Mouse (Mus musculus): Measurements from ENCODE around the gene Susd5.

Gene Susd5

GRCm38 (mm10) chr9:114057090-114057796 lies at the start of gene Susd5:
Gene Susd5 (plus strand): TSS chr9:114057140.
- no peak for DNase-seq (ENCODE audit: extremely low read depth, low read depth, low spot score)

- no peak for DNase-seq (ENCODE audit: extremely low read depth, low read depth, low spot score)
Measured at GRCm38 (mm10) chr9:114007850-114008350, 49.0 kb upstream of the Susd5 start.

- DNase-seq (ENCODE audit: extremely low read depth, low read depth, low spot score) = no peak
Measured at GRCm38 (mm10) chr9:114009526-114009925, 47.4 kb upstream of the Susd5 start.

- no peak for DNase-seq (ENCODE audit: extremely low read depth, low read depth, low spot score)
Measured at GRCm38 (mm10) chr9:114011203-114011602, 45.7 kb upstream of the Susd5 start.

GRCm38 (mm10) chr9:114014034-114014433 lies 42.9 kb upstream of the Susd5 start:
- DNase-seq (ENCODE audit: extremely low read depth, low read depth, low spot score) = no peak

GRCm38 (mm10) chr9:114015724-114016123 lies 41.2 kb upstream of the Susd5 start:
- no peak for DNase-seq (ENCODE audit: extremely low read depth, low read depth, low spot score)

GRCm38 (mm10) chr9:114016402-114016801 lies 40.5 kb upstream of the Susd5 start:
- DNase-seq (ENCODE audit: extremely low read depth, low read depth, low spot score) = no peak

- no peak for DNase-seq (ENCODE audit: extremely low read depth, low read depth, low spot score)
Measured at GRCm38 (mm10) chr9:114019012-114019762, 37.8 kb upstream of the Susd5 start.

GRCm38 (mm10) chr9:114022141-114022540 lies 34.8 kb upstream of the Susd5 start:
- DNase-seq (ENCODE audit: extremely low read depth, low read depth, low spot score) = no peak

- DNase-seq (ENCODE audit: extremely low read depth, low read depth, low spot score) = no peak
Measured at GRCm38 (mm10) chr9:114025182-114025581, 31.8 kb upstream of the Susd5 start.

GRCm38 (mm10) chr9:114025846-114026245 lies 31.1 kb upstream of the Susd5 start:
- no peak for DNase-seq (ENCODE audit: extremely low read depth, low read depth, low spot score)

- no peak for DNase-seq (ENCODE audit: extremely low read depth, low read depth, low spot score)
Measured at GRCm38 (mm10) chr9:114026261-114026934, 30.5 kb upstream of the Susd5 start.

GRCm38 (mm10) chr9:114040945-114041344 lies 16.0 kb upstream of the Susd5 start:
- no peak for DNase-seq (ENCODE audit: extremely low read depth, low read depth, low spot score)

- DNase-seq (ENCODE audit: extremely low read depth, low read depth, low spot score) = no peak
Measured at GRCm38 (mm10) chr9:114042490-114042889, 14.4 kb upstream of the Susd5 start.

- no peak for DNase-seq (ENCODE audit: extremely low read depth, low read depth, low spot score)
Measured at GRCm38 (mm10) chr9:114044446-114044845, 12.5 kb upstream of the Susd5 start.

- no peak for DNase-seq (ENCODE audit: extremely low read depth, low read depth, low spot score)
Measured at GRCm38 (mm10) chr9:114046028-114046427, 10.9 kb upstream of the Susd5 start, which contains the start of gene Fbxl2. Gene Fbxl2 (minus strand): TSS chr9:114046191.

- no peak for DNase-seq (ENCODE audit: extremely low read depth, low read depth, low spot score)
Measured at GRCm38 (mm10) chr9:114046676-114047075, 10.3 kb upstream of the Susd5 start.

- DNase-seq (ENCODE audit: extremely low read depth, low read depth, low spot score) = no peak
Measured at GRCm38 (mm10) chr9:114050106-114050505, 6.8 kb upstream of the Susd5 start.

- no peak for DNase-seq (ENCODE audit: extremely low read depth, low read depth, low spot score)
Measured at GRCm38 (mm10) chr9:114050778-114051177, 6.2 kb upstream of the Susd5 start.

GRCm38 (mm10) chr9:114052031-114052430 lies 4.9 kb upstream of the Susd5 start:
- DNase-seq (ENCODE audit: extremely low read depth, low read depth, low spot score) = no peak

- no peak for DNase-seq (ENCODE audit: extremely low read depth, low read depth, low spot score)
Measured at GRCm38 (mm10) chr9:114052866-114053265, 4.1 kb upstream of the Susd5 start.

All from fat pad, adult 2 months (tissue).